Mouse (Mus musculus) gastrocnemius, postnatal 4 days (tissue): ENCODE data around the gene Emsy. TPM values are rescaled to one million over a fixed set of nuclear protein-coding genes. Genes with fewer than 3 reads are reported as not detected.

Experiments used
- DNase-seq, 2 experiments: peaks; one replicate each; pipeline ENCODE4 v3.0.0; 2021 to 2022; ENCODE audit warnings: low spot score in 2 of 2, mixed read lengths in 2 of 2
- long read RNA-seq, 2 experiments: library from polyadenylated mRNA; stranded (forward); transcript quantifications; one replicate each; pipeline ENCODE4 v2.0.0; 2021
- total RNA-seq, 2 experiments: library from RNA; stranded (reverse); gene quantifications; 2 replicates each; pipeline ENCODE4 v1.2.3; 2021

Emsy gene
- total RNA-seq: 10 to 100 TPM; 30.4 to 36.9 TPM
- long read RNA-seq, experiment 1, full-length matches to known transcripts: 1 of 10 reads
- long read RNA-seq, experiment 1, partial matches to known transcripts: 2 of 10 reads
- long read RNA-seq, experiment 1, other reads (novel, unspliced or antisense): 7 of 10 reads
- long read RNA-seq, experiment 2, full-length matches to known transcripts: 2 of 5 reads
- long read RNA-seq, experiment 2, partial matches to known transcripts: 1 of 5 reads
- long read RNA-seq, experiment 2, other reads (novel, unspliced or antisense): 2 of 5 reads

DNA sequence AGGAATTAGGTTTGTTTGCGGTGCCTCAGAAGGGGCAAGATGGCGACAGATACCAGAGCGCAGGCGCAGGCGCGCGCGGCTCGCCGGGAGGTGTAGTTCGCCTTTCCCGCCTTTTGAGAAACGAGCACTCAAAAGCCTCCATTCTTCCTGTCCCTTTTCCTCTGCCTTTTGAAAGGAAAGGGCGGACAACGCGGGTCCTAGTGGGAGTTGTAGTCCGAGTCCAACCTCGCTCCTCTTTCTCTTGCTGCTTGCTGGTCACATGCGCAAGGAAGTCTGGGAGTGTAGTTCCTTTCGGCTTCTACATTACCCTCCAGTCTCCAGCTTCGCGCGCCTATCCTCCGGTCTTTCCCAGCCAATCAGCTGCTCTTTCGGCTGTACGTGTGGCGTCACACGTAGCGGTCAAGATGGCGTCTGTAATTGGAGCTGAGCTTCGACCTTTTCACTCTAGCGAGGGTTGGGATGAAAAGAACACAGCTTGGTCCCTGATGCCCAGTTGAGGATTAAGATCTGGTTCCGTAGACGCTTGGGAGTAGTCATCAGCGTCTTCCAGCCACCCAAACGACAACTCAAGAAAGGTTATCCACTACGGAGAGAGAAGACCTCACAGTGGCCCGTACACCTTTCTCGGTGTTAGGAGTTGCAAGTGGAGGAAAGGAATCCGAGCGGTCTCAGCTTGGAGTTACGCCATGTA, at the start of gene Emsy:
Gene Emsy, minus strand, starts transcription at position 253 of the 691 bp plus-strand sequence.
- peak; percentile 82 to 90 for DNase-seq

DNA sequence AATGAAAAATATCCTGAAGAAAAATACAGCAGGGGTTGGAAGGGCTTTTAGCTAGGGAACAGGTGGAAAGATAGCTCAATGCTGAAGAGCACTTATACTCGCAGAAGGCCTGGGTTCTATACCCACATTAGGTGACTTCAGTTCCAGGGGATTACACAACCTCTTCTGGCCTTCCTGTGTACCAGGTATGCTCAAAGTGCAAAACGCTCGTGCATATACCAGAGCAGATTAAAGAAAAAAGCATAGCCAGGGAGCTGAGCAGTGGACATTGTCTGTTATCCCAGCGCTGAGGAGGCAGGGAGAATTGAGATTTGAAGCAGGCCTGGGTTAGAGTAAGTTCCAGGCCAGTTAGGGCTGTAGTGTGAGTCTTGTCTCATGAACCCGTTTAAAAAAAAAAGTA, 47.7 kb upstream of the Emsy start:
- DNase-seq: no peak

DNA sequence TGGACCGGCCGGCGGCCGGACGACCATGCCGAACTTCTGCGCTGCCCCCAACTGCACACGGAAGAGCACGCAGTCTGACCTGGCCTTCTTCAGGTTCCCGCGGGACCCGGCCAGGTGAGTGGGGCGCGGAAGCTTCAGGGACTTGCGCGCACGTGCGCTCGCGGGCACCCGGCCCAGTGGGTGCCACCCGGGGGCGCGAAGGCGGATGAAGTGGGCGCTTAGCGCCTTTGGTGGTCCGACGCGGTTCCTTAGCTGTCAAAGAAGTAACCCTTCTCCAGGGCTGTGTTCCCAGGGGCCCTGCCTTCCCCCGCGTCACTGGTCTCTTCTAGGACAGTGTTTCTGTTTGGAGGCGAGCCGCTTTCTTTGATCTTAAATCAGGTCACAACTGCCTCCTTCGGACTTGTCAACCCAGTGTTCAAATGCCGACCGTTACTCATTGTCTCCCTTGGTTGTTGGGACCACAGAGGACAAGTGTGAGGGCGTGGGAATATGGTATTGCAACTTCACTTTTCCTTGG, 46.8 kb upstream of the Emsy start:
- peak in 1 of 2 experiments; percentile 34 for DNase-seq

DNA sequence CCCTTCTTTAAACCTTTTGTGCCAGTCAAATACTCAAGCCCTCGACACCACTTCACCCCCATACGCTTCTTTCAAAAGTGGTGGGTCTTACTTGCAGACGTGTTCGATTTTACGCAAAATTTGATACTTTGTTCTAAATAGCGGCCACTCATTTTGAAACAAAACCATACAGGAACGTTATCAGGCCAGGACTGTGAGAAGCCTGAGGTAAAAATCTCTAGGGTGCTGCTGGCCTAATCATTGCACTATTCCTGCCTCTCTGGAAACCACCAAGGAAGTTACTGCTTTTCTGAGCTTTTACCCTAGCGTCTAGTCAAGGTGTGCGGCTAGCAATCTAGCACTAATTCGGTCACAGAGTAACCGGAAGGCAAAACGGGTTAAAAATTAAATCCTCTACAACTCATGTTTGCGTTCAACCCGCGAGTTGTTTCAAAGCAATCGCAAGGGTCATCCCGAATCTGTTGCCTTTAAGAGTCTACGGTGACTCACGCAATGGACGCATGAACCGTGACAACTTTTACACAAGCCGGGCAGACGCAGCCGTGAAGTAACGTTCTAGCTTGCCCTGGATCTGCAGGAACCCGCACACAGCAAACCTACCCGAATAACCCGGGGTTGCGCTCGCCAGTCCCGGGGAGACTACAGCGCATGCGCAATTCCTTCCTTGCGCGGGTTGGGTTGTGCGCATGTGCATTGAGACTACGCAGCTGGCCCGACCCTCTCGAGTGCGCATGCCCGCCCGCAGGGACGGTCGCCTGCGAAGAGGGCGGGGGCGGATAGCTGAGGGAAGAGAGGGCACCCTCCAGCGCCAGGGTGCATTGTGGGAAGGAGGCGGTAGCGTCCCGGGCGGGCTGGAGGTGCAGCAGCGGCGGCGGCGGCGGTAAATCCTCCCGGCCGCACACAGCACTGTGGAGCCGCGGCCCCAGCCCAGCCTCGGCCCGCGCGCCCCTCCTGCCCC, 46.0 kb upstream of the Emsy start, which contains the start of gene Thap12:
Gene Thap12, plus strand, starts transcription at position 821 of the 958 bp plus-strand sequence.
- DNase-seq: peak; percentile 99

DNA sequence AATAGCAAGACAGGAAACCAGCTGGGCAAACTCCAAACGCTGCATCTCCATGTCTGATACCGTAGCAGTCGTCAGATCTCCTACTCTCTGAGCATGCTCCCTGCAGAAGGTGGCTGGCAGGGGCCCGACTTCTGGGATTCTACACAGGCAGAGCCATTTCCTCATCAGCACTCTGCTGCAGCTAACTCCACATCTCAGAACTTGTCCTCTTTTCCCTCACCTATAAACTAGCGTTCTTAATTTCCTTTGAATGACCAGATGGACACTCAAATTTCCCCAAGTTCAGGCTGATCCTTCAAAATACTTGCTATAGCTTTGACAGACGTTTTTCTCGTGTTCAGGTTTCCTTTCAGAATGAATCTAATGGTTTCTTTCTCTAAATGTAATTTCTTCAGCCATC, 45.2 kb upstream of the Emsy start:
- DNase-seq: no peak

DNA sequence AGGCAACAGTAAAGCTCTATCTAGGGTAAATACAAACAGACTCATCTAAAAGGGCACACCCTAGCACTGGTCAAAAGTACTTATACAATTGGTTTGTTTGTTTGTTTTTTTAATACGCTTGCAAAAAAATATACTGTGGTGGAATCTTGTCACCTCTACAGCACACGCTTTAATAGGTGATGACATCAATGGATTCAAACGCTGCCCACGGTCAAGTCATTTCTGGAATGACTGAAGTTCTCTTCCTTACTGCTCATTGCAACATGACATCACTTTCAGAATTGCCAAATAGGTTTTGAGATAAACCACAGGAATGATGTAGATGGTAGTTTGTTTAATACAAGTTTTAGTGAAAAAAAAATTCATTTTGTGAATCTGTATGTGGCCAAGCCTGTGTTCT, 42.0 kb upstream of the Emsy start:
- DNase-seq: no peak

DNA sequence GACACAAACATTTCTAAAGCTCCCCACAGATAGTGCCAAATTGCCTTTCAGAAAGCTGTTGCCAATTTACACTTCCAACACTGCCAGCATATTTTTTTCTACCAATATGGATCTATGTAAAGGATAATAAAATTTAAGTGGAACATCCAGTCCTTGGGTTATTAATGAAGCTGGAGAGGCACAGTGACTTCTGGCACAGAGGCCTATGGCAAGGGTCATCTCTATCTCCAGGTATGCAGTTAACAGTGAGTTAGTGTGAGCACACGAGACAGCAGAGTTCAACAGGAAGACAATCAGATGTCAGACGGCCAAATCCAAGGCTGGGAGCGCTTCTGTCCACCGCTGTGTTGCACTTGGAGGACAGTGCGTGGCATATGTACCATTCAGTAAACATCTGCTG, 41.5 kb upstream of the Emsy start:
- no peak for DNase-seq

DNA sequence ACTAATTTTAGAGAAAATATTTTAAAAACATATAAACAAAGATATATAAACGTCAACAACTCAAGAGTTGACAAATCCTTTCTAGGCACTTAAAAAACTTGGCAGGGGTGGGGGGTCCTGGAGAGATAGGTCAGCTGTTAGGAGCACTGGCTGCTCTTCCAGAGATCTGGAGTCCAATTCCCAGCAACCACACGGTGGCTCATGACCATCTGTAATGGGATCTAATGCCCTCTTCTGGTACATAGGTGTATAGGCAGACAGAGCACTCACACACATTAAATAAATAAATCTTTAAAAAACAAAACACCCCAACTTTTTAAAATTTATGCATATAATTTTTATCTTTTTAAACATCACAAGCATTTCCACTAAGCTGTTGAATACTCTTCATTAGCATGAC, 40.9 kb upstream of the Emsy start:
- DNase-seq: no peak

DNA sequence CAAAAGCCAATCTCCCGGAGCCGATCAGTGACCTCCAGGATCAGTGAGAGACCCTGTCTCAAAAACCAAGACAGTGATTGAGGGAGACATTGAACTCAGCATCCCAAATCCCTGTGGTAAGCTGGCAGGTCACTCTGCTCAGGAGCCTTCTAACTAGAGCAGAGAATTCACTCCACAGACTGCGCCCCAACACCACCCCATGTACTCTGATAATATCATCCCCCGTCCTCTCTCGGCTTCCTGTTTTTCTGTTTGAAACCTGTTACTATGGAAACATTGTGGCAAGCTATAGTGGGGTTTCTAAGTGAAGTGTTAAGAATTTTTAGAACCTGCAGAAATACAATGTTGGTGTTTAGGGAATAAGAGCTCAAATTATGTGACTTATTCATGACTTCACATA, 37.5 kb upstream of the Emsy start:
- no peak for DNase-seq

DNA sequence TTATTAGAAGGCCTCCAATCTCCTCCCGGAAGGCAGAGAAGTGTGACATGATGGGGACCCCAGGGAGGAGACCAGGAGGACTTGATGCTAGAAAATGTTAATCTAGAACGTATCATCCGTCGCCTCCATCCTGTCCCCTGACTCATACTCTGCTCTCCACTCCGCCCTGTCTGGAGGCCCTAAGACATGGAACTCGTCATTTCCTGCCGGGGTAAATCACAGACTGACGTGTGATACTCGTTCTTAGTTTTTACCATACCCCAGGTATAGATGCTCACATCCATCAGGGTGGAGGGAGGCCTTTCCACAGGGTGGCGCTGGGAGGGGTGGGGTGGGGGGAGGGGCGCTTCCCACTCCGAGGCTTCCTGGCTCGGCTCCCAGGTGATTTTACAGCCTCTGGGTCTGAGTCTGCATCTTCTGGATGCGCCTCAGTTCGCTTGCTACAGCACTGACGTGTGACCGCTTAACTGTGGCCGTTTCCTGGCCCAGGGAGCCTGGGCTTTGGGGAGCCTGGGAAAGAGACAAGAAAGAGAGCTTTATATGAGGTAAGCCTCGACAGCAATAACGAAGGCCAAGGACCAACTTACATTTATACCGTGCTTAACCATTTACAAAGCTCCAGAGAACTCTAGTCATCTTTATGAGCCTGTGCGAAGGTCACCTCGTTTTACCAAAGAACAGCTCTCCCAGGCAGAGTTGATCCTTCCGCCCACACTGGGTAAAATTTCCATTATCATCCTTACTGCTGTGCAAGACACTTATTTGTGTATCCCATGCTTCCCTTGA, 36.4 kb upstream of the Emsy start:
- peak in 1 of 2 experiments; percentile 49 for DNase-seq

DNA sequence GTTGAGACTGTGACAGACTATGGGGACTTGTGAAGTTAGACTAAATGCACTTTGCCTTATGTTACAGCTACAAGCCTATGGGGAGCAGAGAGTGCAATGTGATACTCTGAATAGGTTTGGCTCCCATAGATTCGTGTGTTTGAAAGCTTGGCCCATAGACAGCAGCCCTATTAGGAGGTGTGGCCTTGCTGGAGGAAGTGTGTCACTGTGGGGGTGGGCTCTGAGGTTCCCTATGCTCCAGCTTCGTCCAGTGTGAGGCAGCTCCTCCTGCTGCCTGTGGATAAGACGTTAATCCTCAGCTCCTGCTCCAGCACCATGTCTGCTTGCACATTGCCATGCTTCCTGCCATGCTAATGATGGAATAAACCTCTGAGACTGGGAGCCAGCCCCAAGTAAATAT, 34.2 kb upstream of the Emsy start:
- DNase-seq: no peak

DNA sequence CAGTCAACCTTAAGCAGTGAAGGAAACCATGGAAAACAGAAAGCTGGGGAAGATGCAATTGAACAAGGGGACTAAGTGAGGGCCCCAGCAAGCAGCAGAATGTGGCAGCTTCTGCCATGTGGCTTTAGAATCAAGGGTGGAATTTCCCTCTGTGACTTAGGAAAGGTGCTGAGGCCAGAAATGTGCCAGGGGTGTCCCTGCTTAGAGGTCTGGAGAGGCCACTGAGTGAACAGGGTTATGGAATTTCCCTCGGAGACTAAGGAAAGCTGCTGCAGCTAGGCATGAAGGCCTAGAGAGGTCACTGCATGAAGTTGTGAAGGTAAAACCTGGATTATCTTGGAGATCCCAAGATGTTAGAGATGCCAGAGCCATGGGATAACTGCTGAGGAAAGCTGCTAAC, 33.5 kb upstream of the Emsy start:
- DNase-seq: no peak

DNA sequence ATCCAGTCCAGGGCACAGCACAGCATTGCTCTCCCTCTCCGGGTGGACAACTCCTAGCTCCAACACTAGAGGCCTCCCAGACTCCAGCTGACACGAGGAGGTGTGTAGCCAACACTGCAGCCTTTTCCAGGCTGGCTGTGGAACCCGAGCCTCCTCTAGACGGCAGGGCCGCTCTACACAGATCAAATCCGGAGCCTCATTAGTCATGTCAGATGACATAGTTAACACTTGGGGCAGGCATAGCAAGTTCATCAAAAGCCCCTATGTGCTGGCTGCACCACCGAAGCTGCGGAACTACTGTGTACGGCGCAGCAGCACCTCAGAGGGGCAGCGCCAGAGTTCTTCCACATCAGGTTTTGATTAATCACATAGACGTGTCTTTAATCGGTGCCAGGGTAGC, 29.3 kb upstream of the Emsy start:
- peak in 1 of 2 experiments; percentile 48 for DNase-seq

DNA sequence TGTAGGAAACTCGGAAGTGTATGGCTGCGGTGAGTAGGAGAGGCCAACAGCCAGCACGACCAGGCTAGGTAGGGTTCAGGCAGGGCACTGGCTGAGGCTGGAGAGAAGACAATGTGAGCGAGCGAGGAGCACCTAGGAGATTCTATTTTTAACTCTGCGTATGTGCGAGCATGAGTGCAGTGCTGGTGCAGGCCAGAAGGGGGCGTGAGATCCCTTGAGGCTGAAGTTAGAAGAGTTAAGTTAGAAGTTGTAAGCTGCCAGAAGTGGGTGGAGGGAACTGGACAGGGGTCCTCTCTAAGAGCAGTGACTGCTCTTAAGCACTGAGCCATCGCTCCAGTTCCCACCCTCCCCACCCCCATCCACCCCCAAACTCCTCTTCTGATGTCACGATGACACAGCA, 26.2 kb upstream of the Emsy start:
- DNase-seq: no peak

DNA sequence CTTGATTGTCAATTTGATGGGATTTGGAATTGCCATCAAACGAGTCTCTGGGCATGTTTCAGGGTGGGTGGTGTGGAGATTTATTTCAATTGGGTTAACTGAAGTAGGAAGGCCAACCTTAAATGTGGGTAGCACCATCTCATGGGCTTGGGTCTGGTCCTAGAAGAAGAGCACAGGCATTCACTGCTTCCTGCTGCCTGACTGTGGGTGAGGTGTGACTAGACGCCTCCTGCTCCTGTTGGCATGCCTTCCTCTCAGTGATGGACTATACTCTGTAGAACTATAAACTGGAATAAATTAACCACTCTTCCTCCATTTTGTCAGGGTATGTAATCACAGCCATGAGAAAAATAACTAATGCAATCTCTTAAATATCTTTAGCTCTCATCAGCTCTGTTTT, 24.1 kb upstream of the Emsy start:
- DNase-seq: no peak

DNA sequence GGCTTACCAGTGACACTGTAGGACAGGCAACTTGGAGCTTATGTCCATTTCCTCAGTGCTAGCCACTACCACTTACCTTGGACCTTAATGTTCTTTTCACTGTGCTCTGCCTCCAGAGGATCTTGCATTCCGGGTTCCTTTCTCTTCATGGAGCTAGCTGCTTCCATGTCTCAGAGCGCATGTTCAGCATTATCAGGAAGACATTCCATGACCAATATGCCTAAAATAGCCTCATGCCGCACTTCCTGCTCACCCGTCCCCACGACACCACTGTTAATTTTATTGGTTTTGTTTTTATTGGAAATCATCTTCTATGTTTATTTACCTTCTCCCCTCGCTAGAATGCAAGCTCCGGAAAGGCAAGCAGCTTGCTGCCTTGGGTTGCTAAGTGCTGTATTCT, 21.9 kb upstream of the Emsy start:
- no peak for DNase-seq

DNA sequence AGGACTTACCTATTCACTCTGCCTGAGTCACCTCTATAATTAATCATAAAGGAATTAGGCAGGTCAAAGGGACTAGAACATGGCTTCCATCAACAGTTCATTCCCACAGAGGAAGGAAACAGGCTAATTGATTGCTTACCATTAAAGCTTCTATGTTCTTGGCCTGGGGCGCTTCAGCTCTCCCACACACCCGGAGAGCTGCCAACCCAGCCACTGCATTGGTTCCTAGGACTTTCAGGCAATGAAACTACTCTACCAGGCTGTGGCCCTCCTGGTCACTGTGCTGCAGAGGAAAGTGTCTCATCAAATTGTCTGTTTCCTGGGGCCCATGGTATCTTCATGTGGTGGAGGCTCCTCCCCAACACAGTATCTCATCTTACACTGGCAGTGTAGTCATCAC, 20.9 kb upstream of the Emsy start:
- no peak for DNase-seq

DNA sequence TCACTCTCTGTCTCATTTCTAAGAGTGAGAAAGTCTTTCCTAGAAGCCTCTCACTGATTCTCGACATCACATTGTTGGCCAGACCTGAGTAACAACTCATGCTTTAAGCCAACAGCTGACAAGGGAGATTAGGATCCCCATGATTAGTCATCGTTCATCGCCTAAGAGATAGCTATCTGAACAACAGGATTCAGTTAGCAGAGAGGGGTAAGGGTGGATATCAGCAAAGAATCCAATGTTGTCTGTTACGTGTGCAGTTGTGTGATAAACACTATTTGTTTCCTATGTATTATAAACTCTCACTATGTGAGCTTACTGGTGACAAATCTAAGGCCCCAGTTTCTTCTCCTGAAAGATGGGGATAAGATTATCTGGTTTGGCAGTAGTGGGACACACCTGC, 17.8 kb upstream of the Emsy start:
- DNase-seq: no peak

DNA sequence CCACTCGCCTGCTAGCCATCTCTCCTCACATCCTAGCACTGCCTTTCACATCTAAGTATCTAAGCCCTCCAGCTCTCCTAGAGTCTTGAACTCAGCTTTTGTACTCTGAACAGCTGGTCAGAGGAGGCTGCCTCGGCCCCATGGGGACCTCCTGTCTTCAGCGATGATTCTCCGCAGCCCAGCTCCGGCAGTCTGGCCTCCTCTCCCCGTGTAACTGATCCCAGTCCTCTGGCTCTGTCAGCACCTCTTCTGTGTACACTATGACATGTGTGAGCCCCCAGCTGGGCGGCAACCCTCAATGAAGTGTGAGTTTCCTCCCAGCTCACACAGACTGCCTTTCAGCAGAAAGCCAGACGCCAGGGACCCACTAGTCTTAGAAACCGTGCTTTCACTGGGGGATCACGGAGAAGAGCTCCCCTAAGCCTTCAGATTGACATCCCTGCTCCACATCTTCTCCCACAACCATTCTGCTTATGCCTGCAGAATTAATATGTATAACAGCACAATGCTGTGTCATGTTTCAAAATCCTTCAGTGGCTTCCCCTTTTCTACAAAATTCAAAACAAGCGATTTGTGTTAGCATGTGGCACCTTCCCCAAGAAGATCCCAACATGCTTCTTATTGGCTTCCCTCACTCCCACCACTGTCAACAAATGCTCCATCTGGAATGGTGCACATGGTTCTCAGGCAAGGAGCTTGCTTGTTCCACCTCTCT, 15.8 kb upstream of the Emsy start:
- peak; percentile 44 to 75 for DNase-seq

DNA sequence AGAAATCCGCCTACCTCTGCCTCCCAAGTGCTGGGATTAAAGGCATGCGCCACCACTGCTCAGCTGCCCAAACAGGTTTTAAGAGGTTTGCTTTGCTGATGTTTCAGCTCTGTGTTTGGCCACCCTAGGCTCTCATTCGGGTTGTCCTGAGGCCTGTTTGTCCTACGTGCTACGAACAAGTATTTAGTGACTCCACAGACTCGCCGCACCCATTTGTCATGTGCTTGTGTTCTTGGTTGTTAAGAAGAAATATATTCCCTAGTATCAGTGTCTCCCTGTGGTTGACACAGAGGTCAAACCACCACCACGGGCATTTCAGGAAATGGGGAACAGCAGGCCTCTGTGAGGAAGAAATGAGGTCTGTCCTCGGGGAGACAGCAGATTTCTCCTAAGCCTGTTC, 14.8 kb upstream of the Emsy start:
- no peak for DNase-seq
